Mouse (Mus musculus) hindbrain, embryonic 11.5 days (tissue): ENCODE results near the gene Uqcc3. TPM values are rescaled to one million over a fixed set of nuclear protein-coding genes. Genes with fewer than 3 reads are reported as not detected.
"Not testable (repeated sequence)": the region's sequence is repeated elsewhere in the genome, so short reads cannot be mapped to it uniquely, and the experiment has no call there.

ENCODE experiments used
- ATAC-seq: fragments of 200-750 bp; cut with Nextera tagmentation; 2 replicates; pipeline ENCODE4 v1.8.0; 2017; ENCODE audit warnings: mild to moderate bottlenecking, moderate TSS enrichment, moderate library complexity; ENCODE audit not compliant: low FRiP score
- DNase-seq: peaks from one replicate; pipeline ENCODE4 v3.0.0-alpha.2; 2015; ENCODE audit warnings: low spot score
- H3K27ac ChIP-seq: fragments of 300-500 bp; sonication (generic); 2 replicates; pipeline ENCODE4 v1.5.1; 2014; ENCODE audit warnings: mild to moderate bottlenecking, low read depth, low read length
- H3K27me3 ChIP-seq: fragments of 300-500 bp; sonication (generic); 2 replicates; pipeline ENCODE4 v1.6.1; 2014; ENCODE audit warnings: mild to moderate bottlenecking, low read length, moderate library complexity, mixed read lengths; ENCODE audit not compliant: control insufficient read depth, insufficient read depth
- H3K36me3 ChIP-seq: fragments of 300-500 bp; sonication (generic); 2 replicates; pipeline ENCODE4 v1.6.1; 2014; ENCODE audit warnings: mild to moderate bottlenecking, low read length, moderate library complexity, mixed read lengths; ENCODE audit not compliant: control insufficient read depth, insufficient read depth
- H3K4me1 ChIP-seq: fragments of 300-500 bp; sonication (generic); replicated peaks from 2 replicates; pipeline ENCODE4 v1.6.1; 2014; ENCODE audit warnings: low read length, mixed read lengths; ENCODE audit not compliant: control insufficient read depth, insufficient read depth
- H3K4me2 ChIP-seq: fragments of 300-500 bp; sonication (generic); replicated peaks from 2 replicates; pipeline ENCODE4 v1.6.1; 2014; ENCODE audit warnings: mild to moderate bottlenecking, low read depth, low read length
- H3K4me3 ChIP-seq: fragments of 300-500 bp; sonication (generic); 2 replicates; pipeline ENCODE4 v1.5.1; 2014; ENCODE audit warnings: low read depth, low read length
- H3K9ac ChIP-seq: fragments of 300-500 bp; sonication (generic); 2 replicates; pipeline ENCODE4 v1.6.1; 2014; ENCODE audit warnings: low read depth, low read length
- H3K9me3 ChIP-seq: fragments of 300-500 bp; sonication (generic); 2 replicates; pipeline ENCODE4 v1.6.1; 2016; ENCODE audit warnings: low read length; ENCODE audit not compliant: control insufficient read depth
- WGBS: fragments of 180-500 bp; shearing (Covaris S2); extraction: QIAGEN DNeasy Blood & Tissue Kit; methylation state at CpG from one replicate; pipeline ENCODE4 v1.1.7; 2014; 5-methylcytosine and 5-hydroxymethylcytosine counted together
- polyA plus RNA-seq: library from polyadenylated mRNA; unstranded; fragments of >200 nt; fragmentation: Nextera tagmentation; extraction: Ambion mirVana; gene quantifications from 2 replicates; pipeline ENCODE4 v1.2.1, GENCODE M21; 2014

Uqcc3 gene
- polyA plus RNA-seq, 1 experiment from 2014 or later, result 56.1 TPM

GRCm38 (mm10) chr19:8836327-8836726, 44.4 kb downstream of the Uqcc3 start:
- not testable (repeated sequence) for H3K9me3 ChIP-seq, H3K4me3 ChIP-seq, H3K27me3 ChIP-seq, H3K27ac ChIP-seq, DNase-seq, H3K9ac ChIP-seq, H3K4me2 ChIP-seq, H3K36me3 ChIP-seq, H3K4me1 ChIP-seq, ATAC-seq
- 97% methylated on average over 10 of the region's 10 CpGs for WGBS

GRCm38 (mm10) chr19:8832971-8833370, 47.8 kb downstream of the Uqcc3 start:
- no peak for ATAC-seq
- no peak overlapping the region for H3K4me2 ChIP-seq
- no peak for DNase-seq
- H3K4me3 ChIP-seq, result no peak overlapping the region
- H3K27ac ChIP-seq, result no peak overlapping the region
- WGBS, result 92% methylated on average over 4 of the region's 4 CpGs
- no peak overlapping the region for H3K9ac ChIP-seq
- H3K4me1 ChIP-seq, result no peaks in the 10 kb centered on the region
- H3K36me3 ChIP-seq, result peaks cover 22% of the 10 kb centered on the region
- H3K9me3 ChIP-seq, result no peaks in the 10 kb centered on the region
- H3K27me3 ChIP-seq, result no peaks in the 10 kb centered on the region

GRCm38 (mm10) chr19:8831262-8831661, 49.5 kb downstream of the Uqcc3 start:
- ATAC-seq, result no peak

GRCm38 (mm10) chr19:8830664-8831063, 50.1 kb downstream of the Uqcc3 start:
- ATAC-seq, result no peak
- Histone ChIP-seq H3K27me3 (no peaks in the 10 kb centered on the region), H3K4me2 (no peak overlapping the region), H3K4me1 (no peaks in the 10 kb centered on the region), H3K9me3 (no peaks in the 10 kb centered on the region), H3K9ac (no peak overlapping the region), H3K27ac (no peak overlapping the region), H3K36me3 (peaks cover 33% of the 10 kb centered on the region), H3K4me3 (no peak overlapping the region)
- WGBS, result 93% methylated on average over 8 of the region's 8 CpGs
- DNase-seq, result no peak

More at GRCm38 (mm10) chr19:8831262-8831661, 49.5 kb downstream of the Uqcc3 start:
- Histone ChIP-seq H3K9me3 (no peaks in the 10 kb centered on the region), H3K27ac (no peak overlapping the region), H3K27me3 (no peaks in the 10 kb centered on the region), H3K9ac (no peak overlapping the region), H3K4me3 (no peak overlapping the region), H3K36me3 (peaks cover 31% of the 10 kb centered on the region), H3K4me2 (no peak overlapping the region), H3K4me1 (no peaks in the 10 kb centered on the region)
- 89% methylated on average over 11 of the region's 11 CpGs for WGBS
- no peak for DNase-seq

Other genes with a start within 250 kb of the Uqcc3 start
- 0.13 and 0.20 TPM in 2 replicates for gene Chrm1, start 217.1 kb downstream of the Uqcc3 start, polyA plus RNA-seq
- gene Slc3a2, start 157.6 kb downstream of the Uqcc3 start, polyA plus RNA-seq, result 123 and 136 TPM in 2 replicates
- 83.6 and 87.1 TPM in 2 replicates for gene Wdr74, start 145.1 kb downstream of the Uqcc3 start, polyA plus RNA-seq
- gene 1700092M07Rik, start 140.2 kb downstream of the Uqcc3 start, polyA plus RNA-seq, result 1.6 and 2.6 TPM in 2 replicates
- 100 and 111 TPM in 2 replicates for gene Stx5a, start 139.5 kb downstream of the Uqcc3 start, polyA plus RNA-seq
- gene Nxf1, start 123.8 kb downstream of the Uqcc3 start, polyA plus RNA-seq, result 213 and 224 TPM in 2 replicates
- 192 and 194 TPM in 2 replicates for gene Tmem223, start 109.9 kb downstream of the Uqcc3 start, polyA plus RNA-seq
- gene Tmem179b, start 106.5 kb downstream of the Uqcc3 start, polyA plus RNA-seq, result 46.4 and 50.8 TPM in 2 replicates
- 15.4 and 17.1 TPM in 2 replicates for gene Taf6l, start 94.5 kb downstream of the Uqcc3 start, polyA plus RNA-seq
- 184 and 194 TPM in 2 replicates for gene Polr2g, start 82.3 kb downstream of the Uqcc3 start, polyA plus RNA-seq
- 5.7 and 7.5 TPM in 2 replicates for gene Zbtb3, start 78.4 kb downstream of the Uqcc3 start, polyA plus RNA-seq
- gene Ttc9c, start 61.6 kb downstream of the Uqcc3 start, polyA plus RNA-seq, result 47.0 and 53.1 TPM in 2 replicates
- gene Hnrnpul2, start 60.9 kb downstream of the Uqcc3 start, polyA plus RNA-seq, result 7.0 and 10.1 TPM in 2 replicates
- not detected in 2 replicates for gene AC129217.1, start 51.1 kb downstream of the Uqcc3 start, polyA plus RNA-seq
- 55.6 and 59.6 TPM in 2 replicates for gene Bscl2, start 43.5 kb downstream of the Uqcc3 start, polyA plus RNA-seq
- gene Gng3, start 41.7 kb downstream of the Uqcc3 start, polyA plus RNA-seq, result 158 TPM in 2 replicates
- gene Lrrn4cl, start 30.2 kb downstream of the Uqcc3 start, polyA plus RNA-seq, result 0.32 and 0.37 TPM in 2 replicates
- 164 and 180 TPM in 2 replicates for gene Ubxn1, start 9.4 kb downstream of the Uqcc3 start, polyA plus RNA-seq
- 89.6 and 103 TPM in 2 replicates for gene Lbhd1, start 2.8 kb upstream of the Uqcc3 start, polyA plus RNA-seq
- gene Gm49403, start 3.0 kb upstream of the Uqcc3 start, polyA plus RNA-seq, result not detected in 2 replicates
- 107 and 112 TPM in 2 replicates for gene 1810009A15Rik, start 7.9 kb upstream of the Uqcc3 start, polyA plus RNA-seq
- not detected in 2 replicates for gene Gm49416, start 8.0 kb upstream of the Uqcc3 start, polyA plus RNA-seq
- gene Ints5, start 12.1 kb upstream of the Uqcc3 start, polyA plus RNA-seq, result 26.1 and 32.1 TPM in 2 replicates
- gene Ganab, start 17.1 kb upstream of the Uqcc3 start, polyA plus RNA-seq, result 89.8 and 102 TPM in 2 replicates
- gene B3gat3, start 39.5 kb upstream of the Uqcc3 start, polyA plus RNA-seq, result 43.5 and 45.8 TPM in 2 replicates
- 1.0 and 1.1 TPM in 2 replicates for gene Rom1, start 48.4 kb upstream of the Uqcc3 start, polyA plus RNA-seq
- 6.5 and 7.8 TPM in 2 replicates for gene Eml3, start 48.6 kb upstream of the Uqcc3 start, polyA plus RNA-seq
- 45.6 and 52.3 TPM in 2 replicates for gene Mta2, start 61.0 kb upstream of the Uqcc3 start, polyA plus RNA-seq
- 23.7 and 27.8 TPM in 2 replicates for gene Tut1, start 72.9 kb upstream of the Uqcc3 start, polyA plus RNA-seq
- gene Eef1g, start 86.1 kb upstream of the Uqcc3 start, polyA plus RNA-seq, result 462 and 475 TPM in 2 replicates
- 6.0 and 14.1 TPM in 2 replicates for gene Ahnak, start 108.4 kb upstream of the Uqcc3 start, polyA plus RNA-seq
- gene Scgb1a1, start 207.0 kb upstream of the Uqcc3 start, polyA plus RNA-seq, result not detected in 2 replicates